Comparison of ENCODE assay signal across 8 mouse cellular contexts in the genomic region with DNA sequence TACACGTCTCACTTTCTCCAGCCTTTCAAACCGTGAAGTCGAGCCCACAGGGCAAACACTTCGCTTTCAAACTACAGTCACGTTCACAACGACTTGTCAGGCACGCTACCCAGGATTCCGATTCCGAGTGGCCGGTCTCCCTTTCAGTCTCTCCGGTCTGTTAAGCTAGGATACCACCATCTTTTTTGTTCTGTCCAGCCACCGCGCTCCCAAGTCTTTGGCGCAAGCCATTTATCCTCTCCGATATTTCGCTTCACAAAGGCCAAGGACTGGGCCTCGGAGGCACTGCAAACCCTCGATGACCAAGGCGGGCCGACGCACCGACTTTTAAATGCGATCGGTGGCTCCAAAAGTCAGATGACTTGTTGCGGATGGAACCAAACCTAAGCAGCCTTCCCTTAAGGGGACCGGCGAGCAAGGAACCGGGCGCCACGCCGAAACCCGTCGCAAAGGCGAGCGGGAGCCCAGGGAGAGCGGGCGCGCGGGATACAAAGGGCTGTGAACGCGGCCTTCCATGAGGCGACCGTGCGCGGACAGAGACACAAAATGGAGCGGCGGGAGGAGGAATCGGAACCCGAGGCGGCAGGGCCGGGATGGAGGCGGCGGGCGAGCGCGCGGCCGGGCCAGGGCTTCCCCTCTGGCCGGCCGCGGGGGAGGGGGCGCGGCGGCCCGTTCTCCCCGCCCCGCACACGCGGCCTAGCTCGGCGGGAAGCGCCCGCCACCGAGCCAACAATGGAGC. TPM values are rescaled to one million over a fixed set of nuclear protein-coding genes. Genes with fewer than 3 reads are reported as not detected.
DNase-seq lines count a peak whose midpoint lies in the region; ATAC-seq and TF ChIP-seq lines count a peak whose summit lies in the region.

No protein-coding gene starts in this region.

- H3K9ac ChIP-seq in intestine, postnatal 0 days (ENCODE audit: low read depth, low read length): peak overlapping the region; percentile 97
- peak overlapping the region; percentile 100 for H3K9ac ChIP-seq in limb, embryonic 11.5 days (ENCODE audit: low read length)
- peak overlapping the region; percentile 100 for H3K9ac ChIP-seq in midbrain, embryonic 11.5 days (ENCODE audit: low read length)

- no peak for TF ChIP-seq CTCF in intestine, postnatal 0 days (IDR thresholded peaks at IDR 0.05; ENCODE audit: low read depth)

- H3K27ac ChIP-seq in intestine, postnatal 0 days (ENCODE audit: low read depth, low read length): peak overlapping the region; percentile 92
- peak overlapping the region; percentile 93 for H3K27ac ChIP-seq in limb, embryonic 11.5 days (replicated peaks; ENCODE audit: low read depth, low read length)
- peak overlapping the region; percentile 88 for H3K27ac ChIP-seq in midbrain, embryonic 11.5 days (ENCODE audit: low read depth, low read length)

- WGBS in intestine, postnatal 0 days: under 1% methylated on average over 66 of the region's 74 CpGs
- under 1% methylated on average over 65 of the region's 74 CpGs for WGBS in limb, embryonic 11.5 days
- under 1% methylated on average over 59 of the region's 74 CpGs for WGBS in midbrain, embryonic 11.5 days

- DNase-seq in layer of hippocampus, adult 11-12 months (ENCODE audit: low spot score): peak; percentile 41
- DNase-seq in layer of hippocampus, adult 9-10 months (ENCODE audit: low spot score): no peak
- peak; percentile 64 for DNase-seq in embryo, embryonic 11 days
- DNase-seq in limb, embryonic 11.5 days (ENCODE audit: low spot score): peak; percentile 73
- peak; percentile 95 for DNase-seq in midbrain, embryonic 11.5 days (ENCODE audit: low spot score, missing footprints)
- peak; percentile 23 for DNase-seq in skeletal muscle tissue, adult 2 months (ENCODE audit: low read depth, low spot score)

- no peaks in the 10 kb centered on the region for H3K9me3 ChIP-seq in intestine, postnatal 0 days (ENCODE audit: control insufficient read depth)
- H3K9me3 ChIP-seq in limb, embryonic 11.5 days (ENCODE audit: control insufficient read depth, low read length): no peaks in the 10 kb centered on the region
- H3K9me3 ChIP-seq in midbrain, embryonic 11.5 days (ENCODE audit: control insufficient read depth, low read length): no peaks in the 10 kb centered on the region

- no peaks in the 10 kb centered on the region for H3K36me3 ChIP-seq in intestine, postnatal 0 days (ENCODE audit: control insufficient read depth, insufficient read depth)
- no peaks in the 10 kb centered on the region for H3K36me3 ChIP-seq in limb, embryonic 11.5 days (ENCODE audit: control insufficient read depth, insufficient read depth, low read length)
- no peaks in the 10 kb centered on the region for H3K36me3 ChIP-seq in midbrain, embryonic 11.5 days (ENCODE audit: control insufficient read depth, insufficient read depth, low read length)

- ATAC-seq in granulocyte monocyte progenitor cell, adult 5-6 weeks (replicated peaks; ENCODE audit: poor library complexity, severe bottlenecking): peak; percentile 43
- peak; percentile 68 for ATAC-seq in intestine, postnatal 0 days
- ATAC-seq in limb, embryonic 11.5 days (ENCODE audit: insufficient number of reproducible peaks, low FRiP score, low TSS enrichment, low read depth): peak; percentile 41; the same call in 1 of the 2 replicates
- ATAC-seq in midbrain, embryonic 11.5 days (ENCODE audit: low FRiP score): peak; percentile 56

- H3K4me2 ChIP-seq in intestine, postnatal 0 days (replicated peaks; ENCODE audit: low read depth): peak overlapping the region; percentile 79
- peak overlapping the region; percentile 54 for H3K4me2 ChIP-seq in limb, embryonic 11.5 days (ENCODE audit: low read depth, severe bottlenecking)
- peak overlapping the region; percentile 58 for H3K4me2 ChIP-seq in midbrain, embryonic 11.5 days

- peak overlapping the region; percentile 99 for H3K4me3 ChIP-seq in intestine, postnatal 0 days (ENCODE audit: low read depth, low read length)
- H3K4me3 ChIP-seq in limb, embryonic 11.5 days (ENCODE audit: low read depth, low read length): peak overlapping the region; percentile 98
- H3K4me3 ChIP-seq in midbrain, embryonic 11.5 days (ENCODE audit: low read depth, low read length): peak overlapping the region; percentile 99

- no peaks in the 10 kb centered on the region for H3K27me3 ChIP-seq in intestine, postnatal 0 days (replicated peaks; ENCODE audit: control insufficient read depth, insufficient read depth, low read length)
- H3K27me3 ChIP-seq in limb, embryonic 11.5 days (ENCODE audit: control insufficient read depth, insufficient read depth, low read length): no peaks in the 10 kb centered on the region
- H3K27me3 ChIP-seq in midbrain, embryonic 11.5 days (ENCODE audit: control insufficient read depth, insufficient read depth, low read length): no peaks in the 10 kb centered on the region

- no peaks in the 10 kb centered on the region for H3K4me1 ChIP-seq in intestine, postnatal 0 days (replicated peaks; ENCODE audit: control insufficient read depth, insufficient read depth, low read length)
- H3K4me1 ChIP-seq in limb, embryonic 11.5 days (ENCODE audit: control insufficient read depth, insufficient read depth, low read length): no peaks in the 10 kb centered on the region
- peaks cover 11% of the 10 kb centered on the region for H3K4me1 ChIP-seq in midbrain, embryonic 11.5 days (ENCODE audit: control insufficient read depth, insufficient read depth, low read length)

RNA-seq across cellular contexts. Expression of gene Cpsf6, which starts 3.8 kb away (rescaled TPM):
- 94.2 and 139 TPM in 2 replicates for total RNA-seq in granulocyte monocyte progenitor cell, adult 5-6 weeks (2014; fragmentation: Nextera tagmentation)
- total RNA-seq in granulocyte monocyte progenitor cell, adult 5-6 weeks (2017): 119 and 124 TPM in 2 replicates
- 41.2 and 45.4 TPM in 2 replicates for polyA plus RNA-seq in intestine, postnatal 0 days (2015; fragmentation: Nextera tagmentation; extraction: Ambion mirVana)
- 225 and 251 TPM in 2 replicates for polyA plus RNA-seq in limb, embryonic 11.5 days (2014; fragmentation: Nextera tagmentation; extraction: Ambion mirVana)
- 235 and 238 TPM in 2 replicates for polyA plus RNA-seq in midbrain, embryonic 11.5 days (2014; fragmentation: Nextera tagmentation; extraction: Ambion mirVana)
